Mouse (Mus musculus) Patski (cell line): Measurements from ENCODE around the gene Fam129a. TPM values are rescaled to one million over a fixed set of nuclear protein-coding genes. Genes with fewer than 3 reads are reported as not detected.
A peak's percentile ranks its signal among the peaks of the same experiment; 100 is the strongest.
"Not testable (repeated sequence)": the region's sequence is repeated elsewhere in the genome, so short reads cannot be mapped to it uniquely, and the experiment has no call there.

Experiments used
- ATAC-seq: fragments of 100-300 bp; one replicate; pipeline ENCODE4 v1.8.0; 2021
- CTCF ChIA-PET: fragments of 350-600 bp; sonication (Branson Sonifier 250); formaldehyde crosslinking; loops from one replicate; lab custom pipeline; 2022; ENCODE audit warnings: inconsistent platforms; lab: Charles Lee
- POLR2A ChIA-PET: fragments of 350-600 bp; sonication (Branson Sonifier 250); formaldehyde crosslinking; loops from one replicate; lab custom pipeline; 2022; ENCODE audit warnings: antibody characterized with exemption, inconsistent platforms; lab: Charles Lee
- DNase-seq: peaks from one replicate; pipeline ENCODE4 v3.0.0-alpha.2; 2011; ENCODE audit warnings: low read depth, low spot score
- H3K27me3 ChIP-seq: fragments of 371-371 bp; one replicate; pipeline ENCODE4 v1.5.1; 2021
- CTCF ChIP-seq: fragments of 100-300 bp; IDR thresholded peaks from one replicate; pipeline ENCODE4 v1.5.1; 2021
- in situ Hi-C: fragments of 300-500 bp; cut with MboI; formaldehyde crosslinking; loops from 3 replicates; pipeline ENCODE4 v1.11.1; 2018; ENCODE audit warnings: low pct_unique_long_range_greater_than_20kb, mixed read lengths
- polyA plus RNA-seq: library from polyadenylated mRNA; unstranded; gene quantifications from one replicate; pipeline ENCODE4 v1.2.3, GENCODE M21; 2021

The Fam129a gene
- polyA plus RNA-seq, 1 experiment from 2014 or later, result 0.27 TPM

DNA sequence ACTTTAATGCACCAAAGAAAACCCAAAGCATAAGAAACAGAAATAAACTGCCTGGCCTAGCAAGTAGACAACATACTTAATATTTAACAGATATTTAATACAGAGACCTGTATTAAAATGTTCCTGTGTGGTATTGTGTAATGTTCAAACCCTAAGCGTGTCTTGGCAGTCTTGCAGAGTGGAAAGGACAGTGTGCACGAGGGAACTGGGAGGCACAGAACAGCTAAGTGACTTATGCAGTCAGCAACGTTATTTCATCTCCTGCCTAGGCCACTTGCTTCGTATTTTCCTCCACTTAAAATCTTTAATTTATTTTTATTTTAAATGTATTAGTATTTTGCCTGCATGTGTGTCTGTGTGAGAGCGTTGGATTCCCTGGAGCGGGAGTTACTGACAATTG lies 119.1 kb downstream of the Fam129a start:
- TF ChIP-seq CTCF, result no peak
- DNase-seq, result no peak
- in situ Hi-C loops, result no loop called here

DNA sequence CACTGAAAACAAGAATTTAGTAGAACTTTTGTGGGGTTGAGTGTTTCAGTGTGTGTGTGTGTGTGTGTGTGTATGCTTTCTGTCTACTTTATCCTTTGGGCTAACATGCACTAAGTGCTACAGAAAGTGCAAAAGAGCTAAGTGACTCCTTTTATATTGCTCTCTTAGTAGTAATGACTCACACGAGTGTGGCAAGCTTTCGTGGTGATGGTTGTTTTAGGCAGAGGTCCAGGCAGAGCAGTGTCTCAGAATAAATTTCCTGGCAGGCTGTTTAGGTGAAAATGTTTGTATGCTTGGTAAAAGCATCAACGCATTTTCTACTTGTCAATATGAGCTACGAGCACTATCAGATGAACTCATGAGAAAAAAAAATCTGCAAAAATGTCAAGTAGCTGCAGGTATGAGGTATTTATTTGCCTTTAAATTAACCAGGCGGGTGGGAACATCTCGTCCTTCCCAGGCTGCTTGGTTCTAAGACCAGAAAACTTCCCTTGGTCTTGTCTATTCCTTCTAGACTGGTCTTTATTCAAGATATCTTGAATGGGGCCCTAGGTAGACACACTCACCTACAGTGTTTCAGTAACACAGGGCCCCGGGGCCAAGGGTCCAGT lies 119.7 kb downstream of the Fam129a start:
- ATAC-seq (no peak), DNase-seq (no peak)
- TF ChIP-seq CTCF, result no peak
- no peaks in the 10 kb centered on the region for H3K27me3 ChIP-seq
- CTCF ChIA-PET, result interaction anchor here (1.2 to 1.5 kb wide), 3 partner anchors 15 to 72 kb away, joined by 3 to 6 read pairs (median 3); no protein-coding TSS in a partner anchor
- POLR2A ChIA-PET, result no interaction called here
- in situ Hi-C loops, result no loop called here

More for the DNA sequence above, 119.1 kb downstream of the Fam129a start:
- ATAC-seq, result no peak
- ChIA-PET CTCF (interaction anchor here (1.2 to 1.5 kb wide), 2 partner anchors 16 to 71 kb away, joined by 3 to 6 read pairs; no protein-coding TSS in a partner anchor), POLR2A (no interaction called here)
- H3K27me3 ChIP-seq, result no peaks in the 10 kb centered on the region

- DNase-seq, POLR2A ChIA-PET, in situ Hi-C loops, H3K27me3 ChIP-seq: not testable (repeated sequence)
- CTCF ChIA-PET, result interaction anchor here (1.2 kb wide), 1 partner anchor 14 kb away, joined by 3 read pairs; no protein-coding TSS in a partner anchor
- ATAC-seq, result peak; percentile 26
These were observed 121.9 kb downstream of the Fam129a start for GRCm38 (mm10) chr1:151692867-151693266.

- H3K27me3 ChIP-seq, result no peaks in the 10 kb centered on the region
- ChIA-PET POLR2A (no interaction called here), CTCF (no interaction called here)
- in situ Hi-C loops, result no loop called here
- no peak for TF ChIP-seq CTCF
- ATAC-seq (no peak), DNase-seq (no peak)
These were observed 125.8 kb downstream of the Fam129a start for GRCm38 (mm10) chr1:151696751-151697150.

DNA sequence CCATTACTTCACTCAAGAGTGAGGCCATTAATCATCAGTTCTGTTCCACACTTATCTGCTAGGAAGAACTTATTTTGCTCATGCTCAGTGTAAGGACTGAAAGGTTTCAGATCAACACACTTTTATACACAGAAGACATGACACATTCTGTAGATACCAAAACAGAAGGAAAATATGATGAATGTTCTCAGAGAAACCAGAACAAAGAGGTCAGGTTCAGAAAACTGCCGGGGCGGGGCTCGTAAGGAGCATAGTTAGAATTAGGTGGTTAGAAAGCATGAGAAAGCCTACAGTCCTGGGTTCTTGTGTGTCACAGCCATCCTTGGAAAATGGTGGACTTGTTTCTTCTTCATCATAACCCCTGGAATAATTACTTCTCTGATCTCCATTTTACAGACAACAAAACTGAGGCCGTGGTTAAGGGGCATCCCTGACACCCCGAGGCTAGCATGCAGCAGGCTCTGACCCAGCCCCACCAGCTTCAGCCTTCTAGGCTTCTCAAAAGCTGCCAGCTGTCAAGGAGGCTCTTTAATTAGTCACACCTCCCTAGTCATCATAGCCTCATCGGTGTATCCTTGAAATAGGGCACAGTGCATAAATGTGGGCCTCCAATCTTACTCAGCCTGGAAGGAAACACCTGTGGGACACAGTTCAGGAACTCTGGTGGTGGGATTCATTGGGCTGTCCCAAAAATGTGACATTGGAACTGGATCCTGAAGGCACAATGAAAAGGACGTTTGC lies 127.1 kb downstream of the Fam129a start:
- DNase-seq, result no peak
- ATAC-seq, result no peak
- CTCF ChIA-PET, result no interaction called here
- POLR2A ChIA-PET, result no interaction called here
- TF ChIP-seq CTCF, result no peak
- in situ Hi-C loops, result no loop called here
- H3K27me3 ChIP-seq, result no peaks in the 10 kb centered on the region

- no peak for TF ChIP-seq CTCF
- ChIA-PET POLR2A (no interaction called here), CTCF (interaction anchor here (1.7 kb wide), 1 partner anchor 135 kb away, joined by 4 read pairs; no protein-coding TSS in a partner anchor)
- in situ Hi-C loops, result no loop called here
- DNase-seq (no peak), ATAC-seq (no peak)
- no peaks in the 10 kb centered on the region for H3K27me3 ChIP-seq
These were observed 128.4 kb downstream of the Fam129a start for GRCm38 (mm10) chr1:151699363-151699762.

DNA sequence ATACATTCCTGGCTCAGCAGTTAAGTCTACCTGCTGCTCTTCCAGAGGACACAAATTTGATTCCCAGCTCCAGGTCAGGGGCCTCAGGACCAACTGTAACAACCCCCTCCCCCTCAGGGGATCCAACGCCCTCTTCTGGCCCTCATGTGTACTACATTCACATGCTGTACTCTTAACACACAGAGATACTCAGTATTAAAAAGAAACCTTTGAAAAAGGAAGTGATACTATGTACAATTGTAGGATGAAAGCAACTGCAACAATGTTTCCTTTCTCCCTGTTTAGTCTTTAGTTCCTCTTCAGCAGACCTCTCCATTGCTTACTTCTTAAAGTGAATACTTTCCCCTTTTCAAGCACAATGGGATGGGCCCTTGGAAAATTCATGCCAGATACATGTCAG lies 131.8 kb downstream of the Fam129a start:
- DNase-seq (no peak), ATAC-seq (no peak)
- H3K27me3 ChIP-seq, result no peaks in the 10 kb centered on the region
- TF ChIP-seq CTCF, result peak; percentile 22
- ChIA-PET CTCF (interaction anchor here (1.8 kb wide), 1 partner anchor 138 kb away, joined by 6 read pairs; no protein-coding TSS in a partner anchor), POLR2A (interaction anchor here (0.7 kb wide), 1 partner anchor 53 kb away, joined by 3 read pairs; no protein-coding TSS in a partner anchor)
- in situ Hi-C loops, result loop anchor here (10.0 to 25.0 kb wide), 2 partner anchors 218 to 666 kb away; no protein-coding TSS in a partner anchor

DNA sequence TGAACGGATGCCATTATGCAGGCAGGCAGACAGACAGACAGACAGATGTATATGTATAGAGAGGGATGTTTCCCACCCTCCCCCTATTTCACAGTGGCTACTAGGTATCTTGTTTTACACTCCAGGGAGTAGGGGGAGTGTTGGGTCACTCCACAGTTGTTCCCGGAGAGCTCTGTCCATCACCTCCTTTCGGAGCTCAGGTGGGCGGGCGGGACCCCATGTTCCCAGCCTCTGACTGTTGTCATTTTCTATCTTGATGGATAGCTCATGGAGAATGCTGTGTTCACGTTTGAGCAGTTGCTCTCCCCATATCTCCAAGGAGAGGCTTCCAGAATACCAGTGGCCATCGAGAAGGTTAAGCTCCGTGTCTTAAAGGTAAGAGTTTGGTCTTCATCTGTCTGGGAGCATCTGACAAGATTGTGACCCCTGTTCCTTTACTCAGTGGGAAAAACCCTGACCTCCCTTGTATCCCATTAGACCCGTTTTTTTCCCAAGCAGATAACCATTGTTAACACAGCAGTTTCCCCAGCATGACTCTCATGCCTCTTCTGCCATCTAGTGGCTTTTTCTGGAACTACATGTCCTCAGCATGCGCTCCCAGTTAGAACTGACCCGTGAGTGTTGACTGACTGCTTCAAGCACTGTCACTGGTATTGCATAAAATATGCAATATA lies 134.9 kb downstream of the Fam129a start:
- ChIA-PET CTCF (interaction anchor here (0.7 to 4.0 kb wide), 25 partner anchors 10 to 287 kb away, joined by 3 to 38 read pairs (median 4); partner anchors contain the start of gene Edem3), POLR2A (interaction anchor here (1.8 kb wide), 1 partner anchor 141 kb away, joined by 5 read pairs; no protein-coding TSS in a partner anchor)
- ATAC-seq, result no peak
- no peaks in the 10 kb centered on the region for H3K27me3 ChIP-seq
- DNase-seq, result no peak
- TF ChIP-seq CTCF, result peak; percentile 92
- in situ Hi-C loops, result loop anchor here (5.0 to 25.0 kb wide), 3 partner anchors 144 to 669 kb away; no protein-coding TSS in a partner anchor

DNA sequence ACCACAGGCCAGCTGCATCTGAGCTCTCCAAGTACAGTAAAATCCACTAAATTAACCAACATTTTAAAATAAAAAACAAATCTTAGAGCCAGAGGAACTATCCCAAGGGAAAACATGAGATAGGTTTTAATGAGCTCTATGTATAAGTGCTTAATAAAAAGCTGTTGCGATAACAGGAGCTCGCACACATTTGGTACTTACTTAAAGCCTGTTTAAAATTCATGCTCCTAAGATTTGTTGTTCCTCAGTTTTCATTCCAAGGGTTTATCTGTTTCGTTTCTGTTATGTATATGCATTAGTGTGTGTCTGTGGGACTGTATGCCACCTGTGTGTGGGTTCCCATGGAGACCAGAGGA lies 135.4 kb downstream of the Fam129a start:
- ChIA-PET POLR2A (interaction anchor here (1.8 kb wide), 1 partner anchor 142 kb away, joined by 5 read pairs; no protein-coding TSS in a partner anchor), CTCF (interaction anchor here (0.7 to 4.0 kb wide), 24 partner anchors 9 to 287 kb away, joined by 3 to 38 read pairs (median 4); partner anchors contain the start of gene Edem3)
- no peak for ATAC-seq
- TF ChIP-seq CTCF, result no peak
- no peaks in the 10 kb centered on the region for H3K27me3 ChIP-seq
- no peak for DNase-seq
- in situ Hi-C loops, result loop anchor here (5.0 to 25.0 kb wide), 3 partner anchors 144 to 669 kb away; no protein-coding TSS in a partner anchor
